Mouse (Mus musculus) forebrain, embryonic 14.5 days (tissue): ENCODE measurements around the gene Rnaseh2c. TPM values are rescaled to one million over a fixed set of nuclear protein-coding genes. Genes with fewer than 3 reads are reported as not detected.

Experiments
- ATAC-seq: fragments of 200-750 bp; cut with Nextera tagmentation; 2 replicates; pipeline ENCODE4 v1.8.0; 2017; ENCODE audit warnings: mild to moderate bottlenecking, moderate library complexity
- DNase-seq: peaks from one replicate; pipeline ENCODE4 v3.0.0-alpha.2; 2015; ENCODE audit warnings: low spot score
- H3K27ac ChIP-seq: fragments of 300-500 bp; sonication (generic); 2 replicates; pipeline ENCODE4 v1.5.1; 2014; ENCODE audit warnings: low read depth, mild to moderate bottlenecking, control low read depth, low read length, moderate library complexity
- H3K27me3 ChIP-seq: fragments of 300-500 bp; sonication (generic); replicated peaks from 2 replicates; pipeline ENCODE4 v1.6.1; 2014; ENCODE audit warnings: low read length, control low read depth, mixed read lengths; ENCODE audit not compliant: control insufficient read depth, insufficient read depth
- H3K36me3 ChIP-seq: fragments of 300-500 bp; sonication (generic); 2 replicates; pipeline ENCODE4 v1.6.1; 2014; ENCODE audit warnings: low read length, control low read depth; ENCODE audit not compliant: control insufficient read depth, insufficient read depth
- H3K4me1 ChIP-seq: fragments of 300-500 bp; sonication (generic); 2 replicates; pipeline ENCODE4 v1.6.1; 2014; ENCODE audit warnings: antibody characterized with exemption, low read length, control low read depth; ENCODE audit not compliant: control insufficient read depth, insufficient read depth
- H3K4me2 ChIP-seq: fragments of 300-500 bp; sonication (generic); 2 replicates; pipeline ENCODE4 v1.6.1; 2014; ENCODE audit warnings: mild to moderate bottlenecking, control low read depth, low read length
- H3K4me3 ChIP-seq: fragments of 300-500 bp; sonication (generic); 2 replicates; pipeline ENCODE4 v1.5.1; 2014; ENCODE audit warnings: low read depth, low read length, control low read depth
- H3K9ac ChIP-seq: fragments of 300-500 bp; sonication (generic); 2 replicates; pipeline ENCODE4 v1.6.1; 2014; ENCODE audit warnings: mild to moderate bottlenecking, low read length, control low read depth, moderate library complexity
- H3K9me3 ChIP-seq: fragments of 300-500 bp; sonication (generic); replicated peaks from 2 replicates; pipeline ENCODE4 v1.6.1; 2016; ENCODE audit warnings: low read length, control low read depth, mixed read lengths; ENCODE audit not compliant: control insufficient read depth
- WGBS: fragments of 180-500 bp; shearing (Covaris S2); extraction: QIAGEN DNeasy Blood & Tissue Kit; methylation state at CpG from one replicate; pipeline ENCODE4 v1.1.7; 2014; 5-methylcytosine and 5-hydroxymethylcytosine counted together
- polyA plus RNA-seq: library from polyadenylated mRNA; unstranded; fragments of >200 nt; fragmentation: Nextera tagmentation; extraction: Ambion mirVana; gene quantifications from 2 replicates; pipeline ENCODE4 v1.2.1, GENCODE M21; 2014

The Rnaseh2c gene
- polyA plus RNA-seq, 1 experiment from 2014 or later, result 95.8 TPM

- no peaks in the 10 kb centered on the region for H3K27me3 ChIP-seq
- H3K4me3 ChIP-seq, result no peak overlapping the region
- 91% methylated on average over 32 of the region's 32 CpGs for WGBS
- no peak overlapping the region for H3K9ac ChIP-seq
- no peak for DNase-seq
- no peak overlapping the region for H3K4me2 ChIP-seq
- no peak for ATAC-seq
- no peaks in the 10 kb centered on the region for H3K36me3 ChIP-seq
- H3K4me1 ChIP-seq, result peaks cover 4% of the 10 kb centered on the region; the same call in 1 of the 2 replicates
- H3K9me3 ChIP-seq, result no peaks in the 10 kb centered on the region
- H3K27ac ChIP-seq, result no peak overlapping the region
Observed at GRCm38 (mm10) chr19:5570353-5571246, 31.1 kb upstream of the Rnaseh2c start.

GRCm38 (mm10) chr19:5571831-5572230, 29.8 kb upstream of the Rnaseh2c start:
- Histone ChIP-seq H3K36me3 (no peaks in the 10 kb centered on the region), H3K27me3 (no peaks in the 10 kb centered on the region), H3K4me1 (peaks cover 4% of the 10 kb centered on the region; the same call in 1 of the 2 replicates), H3K9ac (no peak overlapping the region), H3K9me3 (no peaks in the 10 kb centered on the region), H3K4me3 (no peak overlapping the region), H3K27ac (no peak overlapping the region), H3K4me2 (no peak overlapping the region)
- WGBS, result 84% methylated on average over 5 of the region's 5 CpGs
- no peak for DNase-seq
- ATAC-seq, result no peak

- Histone ChIP-seq H3K36me3 (no peaks in the 10 kb centered on the region), H3K27me3 (no peaks in the 10 kb centered on the region), H3K27ac (no peak overlapping the region), H3K4me1 (no peaks in the 10 kb centered on the region), H3K9me3 (no peaks in the 10 kb centered on the region), H3K4me3 (no peak overlapping the region), H3K9ac (no peak overlapping the region), H3K4me2 (no peak overlapping the region)
- ATAC-seq (no peak), DNase-seq (no peak)
- WGBS, result 88% methylated on average over 19 of the region's 19 CpGs
Observed at GRCm38 (mm10) chr19:5572331-5573125, 29.1 kb upstream of the Rnaseh2c start.

- Histone ChIP-seq H3K4me3 (no peak overlapping the region), H3K4me2 (no peak overlapping the region), H3K27me3 (no peaks in the 10 kb centered on the region), H3K36me3 (no peaks in the 10 kb centered on the region), H3K27ac (no peak overlapping the region), H3K9ac (no peak overlapping the region), H3K4me1 (no peaks in the 10 kb centered on the region), H3K9me3 (no peaks in the 10 kb centered on the region)
- DNase-seq (no peak), ATAC-seq (no peak)
- 100% methylated on average over 1 of the region's 1 CpGs for WGBS
Observed at GRCm38 (mm10) chr19:5575336-5575735, 26.3 kb upstream of the Rnaseh2c start.

GRCm38 (mm10) chr19:5579971-5580370, 21.7 kb upstream of the Rnaseh2c start:
- Histone ChIP-seq H3K9ac (no peak overlapping the region), H3K9me3 (no peaks in the 10 kb centered on the region), H3K27me3 (no peaks in the 10 kb centered on the region), H3K27ac (no peak overlapping the region), H3K4me1 (no peaks in the 10 kb centered on the region), H3K4me3 (no peak overlapping the region), H3K4me2 (no peak overlapping the region), H3K36me3 (no peaks in the 10 kb centered on the region)
- DNase-seq (no peak), ATAC-seq (no peak)
- WGBS, result 64% methylated on average over 4 of the region's 4 CpGs

GRCm38 (mm10) chr19:5580776-5581175, 20.9 kb upstream of the Rnaseh2c start:
- Histone ChIP-seq H3K36me3 (no peaks in the 10 kb centered on the region), H3K27me3 (no peaks in the 10 kb centered on the region), H3K4me1 (no peaks in the 10 kb centered on the region), H3K27ac (no peak overlapping the region), H3K9me3 (no peaks in the 10 kb centered on the region), H3K4me3 (no peak overlapping the region), H3K9ac (no peak overlapping the region), H3K4me2 (no peak overlapping the region)
- 85% methylated on average over 6 of the region's 6 CpGs for WGBS
- ATAC-seq, result no peak
- no peak for DNase-seq

- H3K27me3 ChIP-seq, result no peaks in the 10 kb centered on the region
- H3K9ac ChIP-seq, result no peak overlapping the region
- H3K4me1 ChIP-seq, result no peaks in the 10 kb centered on the region
- WGBS, result 85% methylated on average over 2 of the region's 2 CpGs
- ATAC-seq, result no peak
- no peak overlapping the region for H3K4me3 ChIP-seq
- no peak overlapping the region for H3K27ac ChIP-seq
- H3K4me2 ChIP-seq, result no peak overlapping the region
- H3K36me3 ChIP-seq, result no peaks in the 10 kb centered on the region
- H3K9me3 ChIP-seq, result no peaks in the 10 kb centered on the region
- no peak for DNase-seq
Observed at GRCm38 (mm10) chr19:5581995-5582394, 19.7 kb upstream of the Rnaseh2c start.

GRCm38 (mm10) chr19:5589159-5589558, 12.5 kb upstream of the Rnaseh2c start:
- ATAC-seq (no peak), DNase-seq (no peak)
- WGBS, result 76% methylated on average over 9 of the region's 9 CpGs

GRCm38 (mm10) chr19:5591888-5592287, 9.8 kb upstream of the Rnaseh2c start:
- WGBS, result 92% methylated on average over 6 of the region's 6 CpGs
- no peaks in the 10 kb centered on the region for H3K27me3 ChIP-seq
- H3K4me1 ChIP-seq, result no peaks in the 10 kb centered on the region
- ATAC-seq, result no peak
- H3K4me3 ChIP-seq, result no peak overlapping the region
- no peaks in the 10 kb centered on the region for H3K9me3 ChIP-seq
- H3K36me3 ChIP-seq, result no peaks in the 10 kb centered on the region
- H3K4me2 ChIP-seq, result no peak overlapping the region
- no peak overlapping the region for H3K9ac ChIP-seq
- H3K27ac ChIP-seq, result no peak overlapping the region
- no peak for DNase-seq

More at GRCm38 (mm10) chr19:5589159-5589558, 12.5 kb upstream of the Rnaseh2c start:
- no peak overlapping the region for H3K4me2 ChIP-seq
- H3K27ac ChIP-seq, result no peak overlapping the region
- no peaks in the 10 kb centered on the region for H3K36me3 ChIP-seq
- H3K4me3 ChIP-seq, result no peak overlapping the region
- no peaks in the 10 kb centered on the region for H3K27me3 ChIP-seq
- no peaks in the 10 kb centered on the region for H3K4me1 ChIP-seq
- H3K9me3 ChIP-seq, result no peaks in the 10 kb centered on the region
- H3K9ac ChIP-seq, result no peak overlapping the region
